Mouse (Mus musculus): ENCODE results near the gene Sel1l.

DNA sequence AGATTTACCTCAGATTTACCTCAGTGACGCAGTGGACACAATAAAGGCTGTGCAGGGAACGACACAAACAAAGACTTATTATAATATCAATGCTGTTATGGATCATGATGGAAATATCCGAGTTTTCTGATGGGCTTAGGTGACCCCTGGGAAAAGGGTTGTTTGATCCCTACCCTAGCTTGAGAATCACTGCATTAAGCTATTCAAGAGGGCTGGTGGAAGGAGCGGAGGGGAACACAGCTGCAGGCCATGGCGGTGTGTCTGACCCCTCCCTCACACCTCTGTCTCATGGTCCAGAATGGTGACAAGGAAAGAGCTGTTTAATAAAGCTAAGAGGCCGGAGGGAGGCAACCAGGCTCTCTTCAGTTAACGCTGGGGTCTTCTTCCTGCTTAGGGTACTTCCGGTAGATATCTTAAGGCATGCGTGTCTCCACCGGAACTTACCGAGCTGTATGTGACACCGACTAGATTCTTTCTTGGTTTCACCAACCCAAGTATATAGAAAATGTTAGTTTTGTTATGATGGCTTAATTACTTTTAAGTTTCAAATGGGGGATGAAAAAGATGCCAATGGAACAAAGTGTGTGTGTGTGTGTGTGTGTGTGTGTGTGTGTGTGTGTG lies 46.3 kb downstream of the Sel1l start:
- TF ChIP-seq CTCF (IDR thresholded peaks at IDR 0.05; ENCODE audit: control insufficient read depth, insufficient read depth, insufficient replicate concordance, low read depth, low read length) (no peak), POLR2A (IDR thresholded peaks at IDR 0.05; ENCODE audit: control insufficient read depth, low read depth, low read length) (no peak)

Data from testis, adult 2 months (tissue).